Mouse (Mus musculus) left cerebral cortex, postnatal 36 days (tissue): ENCODE data around the gene 4930578G10Rik. TPM values are rescaled to one million over a fixed set of nuclear protein-coding genes. Genes with fewer than 3 reads are reported as not detected.
"Not testable (repeated sequence)": the region's sequence is repeated elsewhere in the genome, so short reads cannot be mapped to it uniquely, and the experiment has no call there.

Source experiments
- DNase-seq, 2 experiments: peaks; one replicate each; pipeline ENCODE4 v3.0.0; 2021 to 2022; ENCODE audit warnings: low spot score in 2 of 2, mixed read lengths in 1 of 2
- intact Hi-C: fragments of 180-260 bp; cut with DNase I; formaldehyde crosslinking; loops from one replicate; pipeline ENCODE4 v1.15.1; 2025
- total RNA-seq, 2 experiments: library from RNA; stranded (reverse); gene quantifications; 2 replicates each; pipeline ENCODE4 v1.2.3; 2021

Gene 4930578G10Rik
- total RNA-seq = 1 to 10 TPM; 3.1 to 4.0 TPM

GRCm38 (mm10) chr4:42735245-42735644 lies at the start of gene 4930578G10Rik:
TSS of gene 4930578G10Rik (plus strand) at chr4:42735545.
- intact Hi-C loops, DNase-seq: not testable (repeated sequence)

- intact Hi-C loops = not testable (repeated sequence)
Measured at GRCm38 (mm10) chr4:42756477-42756876, 21.1 kb downstream of the 4930578G10Rik start, which contains the start of gene Ccl19. TSS of gene Ccl19 (minus strand) at chr4:42756577.

GRCm38 (mm10) chr4:42773893-42774292 lies 38.5 kb downstream of the 4930578G10Rik start, which contains the start of gene Ccl21a:
TSS of gene Ccl21a (minus strand) at chr4:42773993.
- DNase-seq, intact Hi-C loops: not testable (repeated sequence)

More at GRCm38 (mm10) chr4:42756477-42756876, 21.1 kb downstream of the 4930578G10Rik start, which contains the start of gene Ccl19:
- DNase-seq = not testable (repeated sequence)

GRCm38 (mm10) chr4:42853788-42854187 lies 118.4 kb downstream of the 4930578G10Rik start, which contains the start of gene Fam205a1:
TSS of gene Fam205a1 (minus strand) at chr4:42853888.
- intact Hi-C loops, DNase-seq: not testable (repeated sequence)

- DNase-seq, intact Hi-C loops: not testable (repeated sequence)
Measured at GRCm38 (mm10) chr4:42856671-42857070, 121.3 kb downstream of the 4930578G10Rik start, which contains the start of gene Gm12394. TSS of gene Gm12394 (minus strand) at chr4:42856771.

- intact Hi-C loops, DNase-seq: not testable (repeated sequence)
Measured at GRCm38 (mm10) chr4:42860483-42860882, 125.1 kb downstream of the 4930578G10Rik start.

GRCm38 (mm10) chr4:42863487-42863886 lies 128.1 kb downstream of the 4930578G10Rik start:
- intact Hi-C loops = not testable (repeated sequence)

GRCm38 (mm10) chr4:42867390-42867789 lies 132.0 kb downstream of the 4930578G10Rik start:
- DNase-seq = no peak
- intact Hi-C loops = no loop called here

More at GRCm38 (mm10) chr4:42863487-42863886, 128.1 kb downstream of the 4930578G10Rik start:
- not testable (repeated sequence) for DNase-seq

GRCm38 (mm10) chr4:42868193-42868592 lies 132.8 kb downstream of the 4930578G10Rik start:
- no peak for DNase-seq
- intact Hi-C loops = no loop called here

- DNase-seq = no peak
- intact Hi-C loops = no loop called here
Measured at GRCm38 (mm10) chr4:42870748-42871147, 135.4 kb downstream of the 4930578G10Rik start.

GRCm38 (mm10) chr4:42872151-42872550 lies 136.8 kb downstream of the 4930578G10Rik start:
- intact Hi-C loops = no loop called here

GRCm38 (mm10) chr4:42872746-42873435 lies 137.5 kb downstream of the 4930578G10Rik start:
- intact Hi-C loops = no loop called here
- DNase-seq = no peak

More at GRCm38 (mm10) chr4:42872151-42872550, 136.8 kb downstream of the 4930578G10Rik start:
- no peak for DNase-seq

- DNase-seq = no peak
- intact Hi-C loops = no loop called here
Measured at GRCm38 (mm10) chr4:42874134-42874533, 138.8 kb downstream of the 4930578G10Rik start, which contains the start of gene Fam205c. TSS of gene Fam205c (minus strand) at chr4:42874234.

GRCm38 (mm10) chr4:42876586-42877291 lies 141.4 kb downstream of the 4930578G10Rik start:
- DNase-seq = peak; percentile 32 to 44
- intact Hi-C loops = loop anchor here (1.0 to 5.0 kb wide), 2 partner anchors 41 to 89 kb away; partner anchors contain the start of gene Phf24

- intact Hi-C loops = loop anchor here (1.0 to 5.0 kb wide), 2 partner anchors 40 to 88 kb away; partner anchors contain the start of gene Phf24
- DNase-seq = no peak
Measured at GRCm38 (mm10) chr4:42877657-42878056, 142.3 kb downstream of the 4930578G10Rik start.

GRCm38 (mm10) chr4:42879829-42880676 lies 144.7 kb downstream of the 4930578G10Rik start:
- intact Hi-C loops = loop anchor here (5.0 kb wide), 1 partner anchor 37 kb away; the partner anchor contains the start of gene Phf24
- no peak for DNase-seq

- DNase-seq = no peak
- intact Hi-C loops = no loop called here
Measured at GRCm38 (mm10) chr4:42880677-42880948, 145.3 kb downstream of the 4930578G10Rik start.

- intact Hi-C loops = loop anchor here (2.0 to 5.0 kb wide), 2 partner anchors 35 to 60 kb away; no protein-coding TSS in a partner anchor
- DNase-seq = peak; percentile 52 to 60
Measured at GRCm38 (mm10) chr4:42886926-42887325, 151.6 kb downstream of the 4930578G10Rik start.

GRCm38 (mm10) chr4:42888806-42889205 lies 153.5 kb downstream of the 4930578G10Rik start:
- no peak for DNase-seq
- intact Hi-C loops = loop anchor here (5.0 kb wide), 1 partner anchor 33 kb away; no protein-coding TSS in a partner anchor
